Mouse (Mus musculus) pancreas, adult 10 weeks (tissue): ENCODE measurements around the gene Agr3. TPM values are rescaled to one million over a fixed set of nuclear protein-coding genes. Genes with fewer than 3 reads are reported as not detected.

Experiments
- polyA plus RNA-seq: library from polyadenylated mRNA; stranded (reverse); fragments of 350-450 nt; fragmentation: Illumina TruSeq; extraction: RNeasy Lipid Tissue Mini Kit (QIAGEN cat#74804); gene quantifications from one replicate; pipeline ENCODE4 v1.2.3, GENCODE M21; 2015; ENCODE audit warnings: low read depth, low replicate concordance; ENCODE audit not compliant: insufficient read depth

The Agr3 gene
- not detected for polyA plus RNA-seq

DNA sequence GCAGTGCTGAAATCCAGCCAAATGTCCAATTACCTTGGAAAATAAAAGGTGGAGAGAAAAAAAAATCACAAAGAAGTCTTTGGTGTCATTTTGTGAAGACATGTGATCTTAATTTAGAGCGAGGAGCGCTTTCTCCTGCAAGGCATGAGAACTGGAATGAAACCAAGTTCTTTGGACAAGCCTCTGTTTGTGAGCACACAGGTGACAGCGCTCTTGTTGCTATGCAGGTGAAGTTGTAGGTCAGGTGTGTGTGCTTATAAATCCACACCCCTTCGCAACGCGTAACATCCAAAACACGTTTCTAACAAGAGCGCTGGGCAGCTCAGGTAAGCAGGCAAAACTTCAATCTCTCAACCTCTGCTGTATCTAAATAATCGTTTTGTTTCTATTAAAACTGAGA is at the start of gene Agr3:
Agr3 (plus strand) TSS at position 219 of the 400 bp plus-strand sequence.

DNA sequence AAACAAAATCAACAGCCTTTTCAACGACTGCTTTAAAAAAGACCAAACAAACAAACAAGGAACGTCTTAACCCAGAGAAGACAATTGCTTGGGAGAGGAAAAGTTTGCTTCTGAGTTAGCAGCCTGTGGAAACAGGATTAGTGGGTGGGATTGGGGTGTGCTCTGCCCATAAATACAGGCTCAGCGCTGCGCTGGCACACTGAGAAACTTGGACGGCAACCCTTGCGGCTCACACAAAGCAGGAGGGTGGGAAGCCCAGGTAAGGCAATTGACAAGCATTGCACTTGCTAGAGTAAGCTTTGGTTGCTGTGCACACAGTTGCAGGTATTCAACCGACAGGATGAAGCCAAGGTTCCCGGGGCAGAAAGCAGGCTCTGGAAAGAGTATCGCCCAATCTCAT is 67.3 kb downstream of the Agr3 start, which contains the start of gene Agr2:
Agr2 (plus strand) TSS at position 197 of the 400 bp plus-strand sequence.

Other genes with a start within 250 kb of the Agr3 start
- gene Agr2, start 67.3 kb downstream of the Agr3 start, polyA plus RNA-seq: not detected
- gene Tspan13, start 116.9 kb downstream of the Agr3 start, polyA plus RNA-seq: 26.8 TPM
- gene Ankmy2, start 231.5 kb downstream of the Agr3 start, polyA plus RNA-seq: 7.2 TPM
- gene Bzw2, start 232.5 kb downstream of the Agr3 start, polyA plus RNA-seq: 5.8 TPM